Mouse (Mus musculus) MEL (cell line): ENCODE data around the gene Hnf1b.

Experiments
- CHD1 ChIP-seq: IDR thresholded peaks from 2 replicates; pipeline ENCODE4 v1.6.1; 2012; ENCODE audit warnings: low read depth, mild to moderate bottlenecking, inconsistent platforms, low read length, improper control_type of control experiment
- CHD2 ChIP-seq: IDR thresholded peaks from 2 replicates; pipeline ENCODE4 v1.6.1; 2011; ENCODE audit warnings: low read length, improper control_type of control experiment
- CTCF ChIP-seq, 3 experiments: IDR thresholded peaks in 2 of 3; conservative IDR thresholded peaks in 1 of 3; 2 replicates each; pipeline ENCODE4 v1.5.1; 2011 to 2012; ENCODE audit warnings: low read length in 3 of 3, low read depth in 2 of 3, mild to moderate bottlenecking in 2 of 3, improper control_type of control experiment in 1 of 3, inconsistent platforms in 1 of 3, mixed read lengths in 1 of 3, moderate library complexity in 1 of 3; ENCODE audit not compliant: control insufficient read depth in 1 of 3, insufficient read depth in 1 of 3, poor library complexity in 1 of 3, severe bottlenecking in 1 of 3
- EP300 ChIP-seq, 2 experiments: IDR thresholded peaks; 2 replicates each; pipeline ENCODE4 v1.6.1; 2011; ENCODE audit warnings: improper control_type of control experiment in 2 of 2, low read length in 2 of 2, low read depth in 1 of 2, mild to moderate bottlenecking in 1 of 2
- ETS1 ChIP-seq: IDR thresholded peaks from 2 replicates; pipeline ENCODE4 v1.6.1; 2012; ENCODE audit warnings: low read depth, mild to moderate bottlenecking, inconsistent platforms, low read length, improper control_type of control experiment, moderate library complexity
- MAX ChIP-seq: IDR thresholded peaks from 2 replicates; pipeline ENCODE4 v1.6.1; 2011; ENCODE audit warnings: low read length, improper control_type of control experiment
- MEF2A ChIP-seq: IDR thresholded peaks from 2 replicates; pipeline ENCODE4 v1.6.1; 2014; ENCODE audit warnings: low read depth, mild to moderate bottlenecking, inconsistent platforms, low read length, improper control_type of control experiment; ENCODE audit not compliant: poor library complexity, insufficient replicate concordance, severe bottlenecking; ENCODE audit errors: extremely low read depth
- POLR2A ChIP-seq, 2 experiments: IDR thresholded peaks; 2 replicates each; pipeline ENCODE4 v1.6.1; 2011 to 2012; ENCODE audit warnings: low read length in 2 of 2, mild to moderate bottlenecking in 2 of 2, control low read depth in 1 of 2, improper control_type of control experiment in 1 of 2, low read depth in 1 of 2, moderate library complexity in 1 of 2; ENCODE audit not compliant: control insufficient read depth in 1 of 2, insufficient read depth in 1 of 2, poor library complexity in 1 of 2
- RCOR1 ChIP-seq: IDR thresholded peaks from 2 replicates; pipeline ENCODE4 v1.6.1; 2012; ENCODE audit warnings: low read depth, mild to moderate bottlenecking, inconsistent platforms, low read length, improper control_type of control experiment
- TBP ChIP-seq: IDR thresholded peaks from 2 replicates; pipeline ENCODE4 v1.8.0; 2011; ENCODE audit warnings: low read depth, low read length, improper control_type of control experiment
- USF1 ChIP-seq: IDR thresholded peaks from 2 replicates; pipeline ENCODE4 v1.6.1; 2014; ENCODE audit warnings: low read depth, mild to moderate bottlenecking, inconsistent platforms, low read length, improper control_type of control experiment, moderate library complexity
- ZC3H11A ChIP-seq: IDR thresholded peaks from 2 replicates; pipeline ENCODE4 v1.6.1; 2012; ENCODE audit warnings: low read depth, mild to moderate bottlenecking, inconsistent platforms, low read length, improper control_type of control experiment
- ZNF384 ChIP-seq: IDR thresholded peaks from 2 replicates; pipeline ENCODE4 v1.6.1; 2012; ENCODE audit warnings: low read depth, mild to moderate bottlenecking, inconsistent platforms, low read length, improper control_type of control experiment

DNA sequence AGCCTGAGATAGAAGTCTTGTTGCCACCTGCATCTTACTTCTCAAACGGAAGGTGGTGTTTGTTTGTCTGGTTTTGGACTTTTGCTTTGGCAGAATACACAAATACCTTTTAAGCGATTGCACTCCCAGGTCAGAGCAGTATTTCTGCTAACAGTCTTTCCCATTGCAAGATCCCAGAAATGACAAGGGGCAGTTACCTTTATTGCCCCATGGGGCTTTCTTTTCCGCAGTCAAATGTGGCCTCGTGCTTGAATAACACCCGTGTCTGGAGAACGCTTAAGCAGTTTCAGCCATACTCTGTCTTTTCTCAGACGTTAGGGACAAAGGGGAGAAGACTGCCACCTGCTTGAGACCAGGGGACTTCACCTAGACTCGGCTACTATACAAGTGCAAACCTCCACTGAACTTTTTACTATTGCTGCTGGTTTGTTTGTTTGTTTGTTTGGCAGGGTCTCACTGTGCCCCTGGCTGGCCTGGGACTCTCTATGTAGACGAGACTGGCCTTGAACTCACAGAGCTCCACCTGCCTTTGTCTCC, 31.2 kb upstream of the Hnf1b start:
- TF ChIP-seq MAX (no peak), ZC3H11A (no peak), CHD1 (no peak), RCOR1 (no peak), CHD2 (no peak), EP300 (IDR thresholded peaks at IDR 0.05; ENCODE audit: low read depth in 1 of 2, low read length in 2 of 2) (no peak), TBP (no peak), CTCF (IDR thresholded peaks at IDR 0.05 in 2 of 3, conservative IDR thresholded peaks at IDR 0.05 in 1 of 3; ENCODE audit: control insufficient read depth in 1 of 3, insufficient read depth in 1 of 3, low read depth in 2 of 3, low read length in 3 of 3, poor library complexity in 1 of 3, severe bottlenecking in 1 of 3) (no peak), MEF2A (no peak), ZNF384 (no peak), USF1 (no peak), ETS1 (no peak), POLR2A (IDR thresholded peaks at IDR 0.05; ENCODE audit: control insufficient read depth in 1 of 2, insufficient read depth in 1 of 2, low read depth in 1 of 2, low read length in 2 of 2, poor library complexity in 1 of 2) (no peak)
